Mouse (Mus musculus): ENCODE measurements around the gene Soga3. TPM values are rescaled to one million over a fixed set of nuclear protein-coding genes. Genes with fewer than 3 reads are reported as not detected.

The Soga3 gene
- 2.8 TPM for polyA plus RNA-seq (2012; fragmentation: generic; extraction: Trizol)
- long read RNA-seq, experiment 1 = 0 reads
- long read RNA-seq, experiment 2 = 0 reads

- peaks cover 6% of the 10 kb centered on the region for H3K36me3 ChIP-seq (ENCODE audit: control insufficient read depth, insufficient read depth)
Measured at GRCm38 (mm10) chr10:29143566-29144335, at the start of gene Soga3. TSS of gene Soga3 (plus strand) at chr10:29143839.

DNA sequence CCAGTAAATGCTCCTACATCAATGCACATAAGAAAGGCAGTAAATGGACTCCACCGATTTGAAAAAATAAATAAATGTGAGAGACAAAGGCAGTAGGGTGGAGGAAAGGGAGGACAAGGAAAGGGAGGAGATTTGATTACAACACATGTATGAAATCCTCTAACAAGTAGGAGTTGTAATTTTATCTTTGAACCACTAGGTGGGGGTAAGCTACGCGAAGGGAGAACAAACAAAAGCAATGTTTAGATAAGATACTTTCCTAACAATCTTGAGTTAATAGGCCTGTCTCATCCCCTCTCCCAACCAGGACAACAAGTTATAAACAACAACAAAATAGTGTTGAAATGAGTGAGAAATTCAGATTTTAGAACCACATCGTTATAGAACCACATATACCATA lies 36.7 kb upstream of the Soga3 start:
- Histone ChIP-seq H3ac (ENCODE audit: control insufficient read depth, insufficient read length, low read depth) (no peak overlapping the region), H3K4me3 (ENCODE audit: insufficient read depth, poor library complexity, severe bottlenecking) (no peak overlapping the region)

More at GRCm38 (mm10) chr10:29143566-29144335, at the start of gene Soga3:
- Histone ChIP-seq H3K4me3 (ENCODE audit: insufficient read depth, poor library complexity, severe bottlenecking) (peak within 1 kb of the TSS; percentile 46), H3K79me3 (ENCODE audit: low read depth) (no peaks in the 10 kb centered on the region), H3K79me2 (ENCODE audit: control insufficient read depth, insufficient read depth) (peaks cover 20% of the 10 kb centered on the region), H3ac (ENCODE audit: control insufficient read depth, insufficient read length, low read depth) (peak within 1 kb of the TSS; percentile 77), H3K27me3 (ENCODE audit: control insufficient read depth, insufficient read depth, insufficient read length) (no peaks in the 10 kb centered on the region)
- TF ChIP-seq CEBPB (IDR thresholded peaks at IDR 0.05; ENCODE audit: low read depth) (no peak), MAX (IDR thresholded peaks at IDR 0.05) (peak; percentile 12), CTCF (IDR thresholded peaks at IDR 0.05; ENCODE audit: control insufficient read depth, insufficient read depth, insufficient read length) (no peak), MYOD1 (IDR thresholded peaks at IDR 0.05; ENCODE audit: control insufficient read depth, insufficient read length, low read depth) (no peak)

GRCm38 (mm10) chr10:29142556-29143105 lies 1.0 kb upstream of the Soga3 start:
- Histone ChIP-seq H3ac (ENCODE audit: control insufficient read depth, insufficient read length, low read depth) (no peak overlapping the region), H3K79me2 (ENCODE audit: control insufficient read depth, insufficient read depth) (peaks cover 20% of the 10 kb centered on the region), H3K27me3 (ENCODE audit: control insufficient read depth, insufficient read depth, insufficient read length) (no peaks in the 10 kb centered on the region), H3K4me3 (ENCODE audit: insufficient read depth, poor library complexity, severe bottlenecking) (no peak overlapping the region), H3K79me3 (ENCODE audit: low read depth) (no peaks in the 10 kb centered on the region), H3K36me3 (ENCODE audit: control insufficient read depth, insufficient read depth) (no peaks in the 10 kb centered on the region)
- no peak for TF ChIP-seq MAX (IDR thresholded peaks at IDR 0.05)
- no peak for TF ChIP-seq CEBPB (IDR thresholded peaks at IDR 0.05; ENCODE audit: low read depth)
- no peak for TF ChIP-seq FOSL1 (IDR thresholded peaks at IDR 0.05; ENCODE audit: insufficient read depth, low read length, poor library complexity, severe bottlenecking)
- TF ChIP-seq CTCF (IDR thresholded peaks at IDR 0.05; ENCODE audit: control insufficient read depth, insufficient read depth, insufficient read length) = no peak
- no peak for TF ChIP-seq MYOD1 (IDR thresholded peaks at IDR 0.05; ENCODE audit: control insufficient read depth, insufficient read length, low read depth)
- no peak for TF ChIP-seq MYOG (IDR thresholded peaks at IDR 0.05; ENCODE audit: control insufficient read depth, extremely low read depth, insufficient read length)
- no peak for TF ChIP-seq USF1 (IDR thresholded peaks at IDR 0.05; ENCODE audit: low read depth)

More for the DNA sequence above, 36.7 kb upstream of the Soga3 start:
- no peaks in the 10 kb centered on the region for H3K27me3 ChIP-seq (ENCODE audit: control insufficient read depth, insufficient read depth, insufficient read length)
- no peak for TF ChIP-seq CTCF (IDR thresholded peaks at IDR 0.05; ENCODE audit: control insufficient read depth, insufficient read depth, insufficient read length)
- peak; percentile 16 for TF ChIP-seq CEBPB (IDR thresholded peaks at IDR 0.05; ENCODE audit: low read depth)
- H3K36me3 ChIP-seq (ENCODE audit: control insufficient read depth, insufficient read depth) = no peaks in the 10 kb centered on the region
- no peaks in the 10 kb centered on the region for H3K79me3 ChIP-seq (ENCODE audit: low read depth)
- H3K79me2 ChIP-seq (ENCODE audit: control insufficient read depth, insufficient read depth) = no peaks in the 10 kb centered on the region

DNA sequence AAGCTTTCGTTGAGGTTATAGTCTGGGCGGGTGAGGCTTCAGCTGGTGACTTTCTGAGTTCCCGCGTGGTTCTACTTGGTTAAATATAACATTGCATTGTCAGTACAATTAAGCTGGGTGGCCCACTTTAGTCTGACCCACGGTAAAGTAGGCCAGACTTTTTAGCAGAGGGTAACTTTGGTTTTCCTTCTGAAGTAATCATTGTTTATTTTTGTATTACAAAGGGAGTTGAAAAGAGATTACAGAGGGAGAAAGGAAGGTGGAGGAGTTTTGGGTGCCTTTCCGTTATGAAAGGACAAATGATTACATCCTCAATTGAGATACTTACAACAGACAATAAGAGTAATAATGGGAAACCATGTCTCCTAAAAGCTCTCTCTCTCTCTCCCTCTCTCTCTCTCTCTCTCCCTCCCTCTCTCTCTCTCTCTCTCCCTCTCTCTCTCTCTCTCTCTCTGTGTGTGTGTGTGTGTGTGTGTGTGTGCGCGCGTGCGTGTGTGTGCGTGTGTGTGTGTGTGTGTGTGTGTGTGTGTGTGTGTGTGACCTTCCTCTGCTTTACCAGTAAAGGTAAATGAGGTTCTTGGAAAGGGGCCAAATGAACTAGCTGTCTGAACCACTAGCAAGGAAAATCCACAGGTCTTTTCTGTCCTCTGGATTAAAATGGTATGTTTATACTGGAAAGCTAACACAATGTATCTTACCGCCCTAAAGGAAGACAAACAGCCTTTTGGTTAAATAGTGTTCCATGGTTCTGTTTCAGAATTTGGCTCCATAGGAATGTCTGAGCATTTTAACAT lies 1.2 kb downstream of the Soga3 start:
- TF ChIP-seq CEBPB (IDR thresholded peaks at IDR 0.05; ENCODE audit: low read depth) (no peak), MAX (IDR thresholded peaks at IDR 0.05) (no peak), MYOG (IDR thresholded peaks at IDR 0.05; ENCODE audit: control insufficient read depth, extremely low read depth, insufficient read length) (no peak), FOSL1 (IDR thresholded peaks at IDR 0.05; ENCODE audit: insufficient read depth, low read length, poor library complexity, severe bottlenecking) (no peak), USF1 (IDR thresholded peaks at IDR 0.05; ENCODE audit: low read depth) (no peak), MYOD1 (IDR thresholded peaks at IDR 0.05; ENCODE audit: control insufficient read depth, insufficient read length, low read depth) (no peak), CTCF (IDR thresholded peaks at IDR 0.05; ENCODE audit: control insufficient read depth, insufficient read depth, insufficient read length) (no peak)

GRCm38 (mm10) chr10:29146198-29146857 lies 2.7 kb downstream of the Soga3 start:
- Histone ChIP-seq H3K4me3 (ENCODE audit: insufficient read depth, poor library complexity, severe bottlenecking) (peak overlapping the region; percentile 23), H3K27me3 (ENCODE audit: control insufficient read depth, insufficient read depth, insufficient read length) (no peaks in the 10 kb centered on the region), H3K36me3 (ENCODE audit: control insufficient read depth, insufficient read depth) (peaks cover 20% of the 10 kb centered on the region), H3K79me2 (ENCODE audit: control insufficient read depth, insufficient read depth) (peaks cover 20% of the 10 kb centered on the region), H3ac (ENCODE audit: control insufficient read depth, insufficient read length, low read depth) (no peak overlapping the region), H3K79me3 (ENCODE audit: low read depth) (no peaks in the 10 kb centered on the region)
- TF ChIP-seq MYOG (IDR thresholded peaks at IDR 0.05; ENCODE audit: control insufficient read depth, extremely low read depth, insufficient read length) = no peak
- TF ChIP-seq MAX (IDR thresholded peaks at IDR 0.05) = no peak
- no peak for TF ChIP-seq USF1 (IDR thresholded peaks at IDR 0.05; ENCODE audit: low read depth)
- TF ChIP-seq CEBPB (IDR thresholded peaks at IDR 0.05; ENCODE audit: low read depth) = no peak
- TF ChIP-seq CTCF (IDR thresholded peaks at IDR 0.05; ENCODE audit: control insufficient read depth, insufficient read depth, insufficient read length) = peak; percentile 39
- TF ChIP-seq MYOD1 (IDR thresholded peaks at IDR 0.05; ENCODE audit: control insufficient read depth, insufficient read length, low read depth) = no peak
- TF ChIP-seq FOSL1 (IDR thresholded peaks at IDR 0.05; ENCODE audit: insufficient read depth, low read length, poor library complexity, severe bottlenecking) = no peak

More for the DNA sequence above, 1.2 kb downstream of the Soga3 start:
- H3K4me3 ChIP-seq (ENCODE audit: insufficient read depth, poor library complexity, severe bottlenecking) = peak overlapping the region; percentile 46
- peaks cover 20% of the 10 kb centered on the region for H3K79me2 ChIP-seq (ENCODE audit: control insufficient read depth, insufficient read depth)
- no peaks in the 10 kb centered on the region for H3K27me3 ChIP-seq (ENCODE audit: control insufficient read depth, insufficient read depth, insufficient read length)
- H3ac ChIP-seq (ENCODE audit: control insufficient read depth, insufficient read length, low read depth) = peak overlapping the region; percentile 77
- H3K36me3 ChIP-seq (ENCODE audit: control insufficient read depth, insufficient read depth) = peaks cover 6% of the 10 kb centered on the region
- H3K79me3 ChIP-seq (ENCODE audit: low read depth) = no peaks in the 10 kb centered on the region

All from C2C12 (cell line).